Mouse (Mus musculus) midbrain, embryonic 12.5 days (tissue): ENCODE results near the gene Gm12355. TPM values are rescaled to one million over a fixed set of nuclear protein-coding genes. Genes with fewer than 3 reads are reported as not detected.
"Not testable (repeated sequence)": the region's sequence is repeated elsewhere in the genome, so short reads cannot be mapped to it uniquely, and the experiment has no call there.

Experiments used
- ATAC-seq: fragments of 200-750 bp; cut with Nextera tagmentation; 2 replicates; pipeline ENCODE4 v1.8.0; 2017; ENCODE audit warnings: low read depth, moderate TSS enrichment, moderate library complexity; ENCODE audit not compliant: low FRiP score
- H3K27ac ChIP-seq: fragments of 300-500 bp; sonication (generic); replicated peaks from 2 replicates; pipeline ENCODE4 v1.5.1; 2016; ENCODE audit warnings: mild to moderate bottlenecking
- H3K27me3 ChIP-seq: fragments of 300-500 bp; sonication (generic); 2 replicates; pipeline ENCODE4 v1.6.1; 2016; ENCODE audit warnings: mild to moderate bottlenecking
- H3K36me3 ChIP-seq: fragments of 300-500 bp; sonication (generic); 2 replicates; pipeline ENCODE4 v1.6.1; 2016
- H3K4me1 ChIP-seq: fragments of 300-500 bp; sonication (generic); 2 replicates; pipeline ENCODE4 v1.6.1; 2016
- H3K4me2 ChIP-seq: fragments of 300-500 bp; sonication (generic); replicated peaks from 2 replicates; pipeline ENCODE4 v1.6.1; 2016; ENCODE audit warnings: mild to moderate bottlenecking, moderate library complexity
- H3K4me3 ChIP-seq: fragments of 300-500 bp; sonication (generic); 2 replicates; pipeline ENCODE4 v1.5.1; 2016; ENCODE audit warnings: mild to moderate bottlenecking
- H3K9ac ChIP-seq: fragments of 300-500 bp; sonication (generic); replicated peaks from 2 replicates; pipeline ENCODE4 v1.6.1; 2016; ENCODE audit warnings: mild to moderate bottlenecking, moderate library complexity
- H3K9me3 ChIP-seq: fragments of 300-500 bp; sonication (generic); 2 replicates; pipeline ENCODE4 v1.6.1; 2016; ENCODE audit warnings: mild to moderate bottlenecking
- WGBS: fragments of 180-500 bp; shearing (Covaris S2); methylation state at CpG from one replicate; pipeline ENCODE4 v1.1.7; 2016; 5-methylcytosine and 5-hydroxymethylcytosine counted together
- polyA plus RNA-seq: library from polyadenylated mRNA; unstranded; fragments of >200 nt; fragmentation: Nextera tagmentation; extraction: Ambion mirVana; gene quantifications from 2 replicates; pipeline ENCODE4 v1.2.1, GENCODE M21; 2016

Gm12355 gene
- polyA plus RNA-seq, 1 experiment from 2014 or later: 0.68 TPM

DNA sequence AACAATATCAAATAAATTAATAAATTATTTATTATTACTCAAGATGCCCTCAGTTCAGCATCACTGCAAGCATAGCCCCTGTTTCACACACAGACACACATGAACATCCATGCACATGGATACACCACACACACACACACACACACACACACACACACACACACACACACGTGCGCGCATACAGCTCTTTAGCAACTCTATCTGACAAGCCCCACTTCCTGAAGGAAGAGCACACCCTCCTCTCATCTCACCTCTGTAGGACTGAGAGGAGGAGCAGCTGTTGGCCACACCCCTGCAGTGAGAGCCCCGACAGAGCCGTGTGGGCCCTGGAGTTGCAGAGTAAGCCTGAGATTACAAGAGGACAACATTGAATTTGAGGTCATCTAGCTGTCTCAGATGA is 14.6 kb upstream of the Gm12355 start:
- Histone ChIP-seq H3K9ac (no peak overlapping the region), H3K36me3 (no peaks in the 10 kb centered on the region), H3K4me1 (no peaks in the 10 kb centered on the region), H3K4me2 (no peak overlapping the region), H3K27ac (no peak overlapping the region), H3K9me3 (no peaks in the 10 kb centered on the region), H3K4me3 (no peak overlapping the region), H3K27me3 (no peaks in the 10 kb centered on the region; the same call in 1 of the 2 replicates)
- no peak for ATAC-seq
- WGBS: 77% methylated on average over 5 of the region's 5 CpGs

DNA sequence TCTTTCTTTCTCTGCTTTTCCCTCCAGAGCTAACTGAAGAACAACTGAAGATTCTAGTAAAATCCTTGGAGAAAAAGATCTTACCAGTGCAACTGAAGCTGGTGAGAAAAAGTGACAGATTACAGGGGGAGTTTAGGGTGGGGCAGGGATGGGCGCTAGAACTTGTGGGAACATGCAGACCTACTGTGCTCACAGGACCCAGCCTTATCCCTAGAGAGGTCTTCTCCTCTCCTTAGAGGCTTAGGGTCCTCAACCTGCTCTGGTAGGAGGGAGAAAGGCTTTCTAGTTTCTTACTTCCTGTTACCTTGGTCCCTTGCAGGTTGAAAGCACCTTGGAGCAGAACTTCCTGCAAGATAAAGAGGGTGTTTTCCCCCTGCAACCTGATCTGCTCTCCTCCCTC is 12.0 kb upstream of the Gm12355 start:
- no peak for ATAC-seq

GRCm38 (mm10) chr11:98635312-98635970 is 10.0 kb upstream of the Gm12355 start:
- ATAC-seq, H3K4me3 ChIP-seq, H3K4me2 ChIP-seq, H3K27me3 ChIP-seq, H3K9me3 ChIP-seq, H3K9ac ChIP-seq, H3K36me3 ChIP-seq, H3K4me1 ChIP-seq, H3K27ac ChIP-seq: not testable (repeated sequence)
- 42% methylated on average over 10 of the region's 10 CpGs for WGBS

More for the DNA sequence above, 12.0 kb upstream of the Gm12355 start:
- no peak overlapping the region for H3K4me2 ChIP-seq
- H3K9ac ChIP-seq: no peak overlapping the region
- H3K4me3 ChIP-seq: no peak overlapping the region
- no peaks in the 10 kb centered on the region for H3K36me3 ChIP-seq
- H3K27ac ChIP-seq: no peak overlapping the region
- H3K27me3 ChIP-seq: peaks cover 7% of the 10 kb centered on the region; the same call in 1 of the 2 replicates
- H3K9me3 ChIP-seq: no peaks in the 10 kb centered on the region
- no peaks in the 10 kb centered on the region for H3K4me1 ChIP-seq
- WGBS: 63% methylated on average over 1 of the region's 1 CpGs

DNA sequence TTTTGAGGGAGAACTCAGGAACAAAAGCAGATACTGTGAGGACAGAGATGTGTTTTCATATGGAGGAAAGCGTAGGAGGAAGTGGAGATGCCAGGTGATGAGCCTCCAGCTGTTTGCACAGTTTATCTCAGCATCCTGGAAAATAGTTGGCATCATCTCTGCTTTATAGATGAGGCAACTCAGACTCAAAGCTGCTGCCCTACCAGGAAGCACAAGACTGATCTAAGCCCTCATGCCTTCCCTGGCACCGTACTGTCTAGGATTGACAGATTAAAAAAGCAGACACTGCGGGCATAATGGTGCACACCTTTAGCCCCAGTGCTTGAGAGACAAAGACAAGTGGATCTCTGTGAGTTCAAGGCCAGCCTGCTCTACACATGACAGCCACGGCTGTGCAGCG is 5.2 kb upstream of the Gm12355 start:
- Histone ChIP-seq H3K4me1 (no peaks in the 10 kb centered on the region), H3K4me3 (no peak overlapping the region), H3K9ac (no peak overlapping the region), H3K27ac (no peak overlapping the region), H3K4me2 (no peak overlapping the region), H3K27me3 (peaks cover 8% of the 10 kb centered on the region; the same call in 1 of the 2 replicates), H3K9me3 (no peaks in the 10 kb centered on the region), H3K36me3 (no peaks in the 10 kb centered on the region)
- 87% methylated on average over 5 of the region's 5 CpGs for WGBS
- no peak for ATAC-seq

DNA sequence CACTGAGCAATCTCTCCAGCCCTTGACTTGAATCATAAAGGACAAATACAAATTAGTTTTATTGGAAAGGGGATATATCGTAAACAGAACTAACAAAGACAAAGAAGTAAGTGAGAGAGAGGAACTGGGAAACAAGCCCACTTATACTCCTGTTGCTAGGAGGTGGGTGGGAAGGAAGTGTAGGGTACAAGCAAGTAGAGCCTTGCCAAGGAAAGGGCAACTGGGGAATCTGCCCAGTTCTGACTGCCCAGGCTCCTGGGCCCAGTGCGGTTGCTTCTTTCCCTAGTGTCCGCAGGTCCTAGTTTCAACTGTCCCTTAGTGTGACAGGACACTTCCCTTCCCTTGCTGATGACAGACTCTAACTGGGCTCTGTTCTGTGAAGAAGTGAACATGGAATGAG is 3.2 kb upstream of the Gm12355 start:
- ATAC-seq: no peak
- Histone ChIP-seq H3K27ac (no peak overlapping the region), H3K36me3 (no peaks in the 10 kb centered on the region), H3K4me3 (no peak overlapping the region), H3K4me1 (no peaks in the 10 kb centered on the region), H3K4me2 (no peak overlapping the region), H3K9me3 (no peaks in the 10 kb centered on the region), H3K27me3 (peaks cover 8% of the 10 kb centered on the region; the same call in 1 of the 2 replicates), H3K9ac (no peak overlapping the region)
- WGBS: 100% methylated on average over 3 of the region's 3 CpGs

DNA sequence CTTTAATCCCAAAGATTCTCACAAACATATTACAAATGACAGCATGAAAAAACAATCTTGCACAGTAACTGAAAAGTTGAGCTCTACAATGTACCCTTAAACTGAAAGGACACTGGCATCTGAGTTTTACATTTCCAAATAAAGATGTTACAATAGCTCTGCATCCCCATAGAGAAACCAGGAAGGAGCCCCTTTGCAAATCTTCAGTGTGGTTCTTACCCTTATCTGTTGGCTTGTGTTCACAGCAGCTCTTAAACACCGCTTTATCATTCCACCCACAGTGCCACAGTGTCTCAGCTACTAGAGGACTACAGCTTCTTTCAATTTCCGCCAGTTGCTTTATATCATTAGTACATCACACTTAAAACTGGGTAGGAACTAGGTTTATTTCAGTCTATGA is 1.1 kb downstream of the Gm12355 start:
- 95% methylated on average over 2 of the region's 2 CpGs for WGBS
- not testable (repeated sequence) for H3K9me3 ChIP-seq, ATAC-seq, H3K4me1 ChIP-seq, H3K4me3 ChIP-seq, H3K27ac ChIP-seq, H3K27me3 ChIP-seq, H3K9ac ChIP-seq, H3K4me2 ChIP-seq, H3K36me3 ChIP-seq

DNA sequence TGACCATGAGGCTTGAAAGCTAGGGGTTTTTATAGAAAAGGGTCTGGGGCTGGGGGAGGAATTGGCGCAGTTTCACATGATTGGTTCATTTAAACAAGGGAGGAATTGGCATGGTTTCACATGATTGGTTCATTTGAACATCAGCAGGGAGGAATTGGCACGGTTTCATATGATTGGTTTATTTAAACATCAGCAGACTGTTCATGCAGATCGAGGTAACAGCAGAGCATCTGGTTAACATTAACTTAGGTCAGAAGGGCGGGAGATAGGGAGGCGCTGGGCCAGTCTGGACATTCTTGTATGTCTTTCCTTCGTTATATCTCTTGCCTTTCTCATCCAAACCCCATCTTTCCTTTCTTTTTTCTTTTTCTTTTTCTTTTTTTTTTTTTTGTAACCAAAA is 1.5 kb downstream of the Gm12355 start:
- H3K27ac ChIP-seq, H3K4me3 ChIP-seq, H3K4me2 ChIP-seq, ATAC-seq, H3K36me3 ChIP-seq, H3K27me3 ChIP-seq, H3K9me3 ChIP-seq, H3K4me1 ChIP-seq, H3K9ac ChIP-seq: not testable (repeated sequence)
- WGBS: 87% methylated on average over 6 of the region's 6 CpGs

DNA sequence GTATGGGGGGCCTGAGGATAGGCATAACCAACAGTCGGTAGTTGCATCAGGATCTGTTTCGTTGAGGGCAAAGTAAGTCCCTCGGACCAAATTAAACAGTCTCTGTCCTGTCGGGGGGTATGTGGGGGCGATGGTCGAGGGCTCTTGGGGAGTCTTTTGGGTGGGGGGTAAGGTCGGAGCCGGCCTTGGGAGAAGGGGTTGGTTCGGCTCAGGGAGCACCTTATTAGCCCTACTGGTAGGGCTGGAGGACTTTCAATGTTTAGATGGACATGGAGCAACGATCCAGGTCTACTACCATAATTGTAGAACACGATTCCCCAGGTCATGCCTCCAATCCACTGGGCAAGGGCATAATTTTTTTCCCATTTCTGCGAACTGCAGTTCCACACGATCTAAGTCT is 4.7 kb downstream of the Gm12355 start:
- no peak overlapping the region for H3K4me2 ChIP-seq
- no peak for ATAC-seq
- peaks cover 6% of the 10 kb centered on the region; the same call in 1 of the 2 replicates for H3K9me3 ChIP-seq
- H3K4me1 ChIP-seq: no peaks in the 10 kb centered on the region
- H3K36me3 ChIP-seq: no peaks in the 10 kb centered on the region
- 94% methylated on average over 13 of the region's 13 CpGs for WGBS
- H3K9ac ChIP-seq: no peak overlapping the region
- H3K4me3 ChIP-seq: no peak overlapping the region
- no peaks in the 10 kb centered on the region for H3K27me3 ChIP-seq
- no peak overlapping the region for H3K27ac ChIP-seq

- Histone ChIP-seq H3K9me3 (no peaks in the 10 kb centered on the region), H3K4me1 (peaks cover 7% of the 10 kb centered on the region), H3K27me3 (peaks cover 19% of the 10 kb centered on the region; the same call in 1 of the 2 replicates), H3K4me2 (no peak overlapping the region), H3K36me3 (no peaks in the 10 kb centered on the region), H3K27ac (no peak overlapping the region), H3K9ac (no peak overlapping the region), H3K4me3 (no peak overlapping the region)
- no peak for ATAC-seq
- WGBS: 15% methylated on average over 3 of the region's 3 CpGs
Observed at GRCm38 (mm10) chr11:98606763-98607162, 18.7 kb downstream of the Gm12355 start.

GRCm38 (mm10) chr11:98604911-98605310 is 20.6 kb downstream of the Gm12355 start:
- not testable (repeated sequence) for H3K36me3 ChIP-seq, H3K27ac ChIP-seq, H3K9ac ChIP-seq, H3K4me2 ChIP-seq, ATAC-seq, H3K4me3 ChIP-seq, H3K9me3 ChIP-seq, H3K4me1 ChIP-seq
- 71% methylated on average over 6 of the region's 6 CpGs for WGBS
- peaks cover 33% of the 10 kb centered on the region; the same call in 1 of the 2 replicates for H3K27me3 ChIP-seq

DNA sequence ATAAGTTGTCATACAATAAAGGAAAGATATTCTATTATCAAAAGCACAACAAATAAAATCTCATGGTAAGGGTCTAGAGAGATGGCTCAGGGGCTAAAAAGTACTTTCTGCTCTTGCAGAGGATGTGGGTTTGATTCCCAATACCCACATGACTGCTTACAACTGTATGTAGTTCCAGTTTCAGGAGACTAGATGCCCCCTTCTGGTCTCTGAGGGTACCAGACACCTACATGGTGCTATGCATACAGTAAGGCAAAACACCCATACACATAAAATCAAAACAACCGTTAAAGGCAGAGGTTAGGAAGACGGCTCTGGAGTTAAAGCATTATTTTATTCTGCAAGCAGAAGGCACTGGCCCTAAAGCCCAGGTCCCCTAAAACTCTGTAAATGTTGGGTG is 21.5 kb downstream of the Gm12355 start:
- Histone ChIP-seq H3K9ac (no peak overlapping the region), H3K4me1 (peaks cover 7% of the 10 kb centered on the region), H3K36me3 (no peaks in the 10 kb centered on the region), H3K4me2 (no peak overlapping the region), H3K27me3 (peaks cover 43% of the 10 kb centered on the region), H3K27ac (no peak overlapping the region), H3K4me3 (no peak overlapping the region), H3K9me3 (no peaks in the 10 kb centered on the region)
- no peak for ATAC-seq
- 90% methylated on average over 2 of the region's 2 CpGs for WGBS

GRCm38 (mm10) chr11:98602090-98602690 is 23.3 kb downstream of the Gm12355 start:
- peak overlapping the region; percentile 59 for H3K4me2 ChIP-seq
- 2% methylated on average over 20 of the region's 20 CpGs for whole genome bisulfite sequencing
- no peak overlapping the region for H3K27ac ChIP-seq
- H3K4me1 ChIP-seq: peaks cover 7% of the 10 kb centered on the region
- H3K36me3 ChIP-seq: no peaks in the 10 kb centered on the region
- 0 out of 2 replicates have a peak overlapping the region, but pooled peaks have one; percentile 28 for H3K9ac ChIP-seq
- H3K4me3 ChIP-seq: peak overlapping the region; percentile 33
- ATAC-seq: peak; percentile 52; the same call in 1 of the 2 replicates
- H3K27me3 ChIP-seq: peaks cover 55% of the 10 kb centered on the region
- no peaks in the 10 kb centered on the region for H3K9me3 ChIP-seq
